Mouse (Mus musculus) bone marrow, adult 2 months (tissue): Measurements from ENCODE around the gene Ufc1. TPM values are rescaled to one million over a fixed set of nuclear protein-coding genes. Genes with fewer than 3 reads are reported as not detected.

Experiments
- H3K27ac ChIP-seq: fragments of 200-500 bp; 2 replicates; pipeline ENCODE4 v1.5.1; 2012; ENCODE audit warnings: low read depth, mild to moderate bottlenecking, control low read depth, inconsistent platforms, low read length; ENCODE audit not compliant: control insufficient read depth, poor library complexity, insufficient read depth
- H3K4me1 ChIP-seq: fragments of 200-500 bp; 2 replicates; pipeline ENCODE4 v1.6.1; 2011; ENCODE audit warnings: low read length; ENCODE audit not compliant: control insufficient read depth, insufficient read depth
- H3K4me3 ChIP-seq: fragments of 200-500 bp; replicated peaks from 2 replicates; pipeline ENCODE3; 2011; ENCODE audit warnings: mild to moderate bottlenecking, low read depth, low read length, control low read depth; ENCODE audit not compliant: control insufficient read depth
- CTCF ChIP-seq: fragments of 200-500 bp; IDR thresholded peaks from 2 replicates; pipeline ENCODE4 v1.5.1; 2011; ENCODE audit warnings: low read length, control low read depth; ENCODE audit not compliant: control insufficient read depth, insufficient read depth
- POLR2A ChIP-seq: fragments of 200-500 bp; IDR thresholded peaks from 2 replicates; pipeline ENCODE4 v1.6.1; 2011; ENCODE audit warnings: low read depth, mild to moderate bottlenecking, control low read depth, low read length, borderline replicate concordance; ENCODE audit not compliant: control insufficient read depth
- WGBS: fragments of 180-500 bp; shearing (Covaris S2); methylation state at CpG from one replicate; pipeline ENCODE4 v1.1.7; 2018; 5-methylcytosine and 5-hydroxymethylcytosine counted together
- polyA plus RNA-seq: library from polyadenylated mRNA; stranded (reverse); fragments of >200 nt; gene quantifications from 2 replicates; pipeline ENCODE4 v1.2.4, GENCODE M21; 2011; ENCODE audit warnings: low replicate concordance; ENCODE audit not compliant: missing spikeins, insufficient read depth, insufficient read length

Gene Ufc1
- polyA plus RNA-seq, 1 experiment: 84.2 TPM

DNA sequence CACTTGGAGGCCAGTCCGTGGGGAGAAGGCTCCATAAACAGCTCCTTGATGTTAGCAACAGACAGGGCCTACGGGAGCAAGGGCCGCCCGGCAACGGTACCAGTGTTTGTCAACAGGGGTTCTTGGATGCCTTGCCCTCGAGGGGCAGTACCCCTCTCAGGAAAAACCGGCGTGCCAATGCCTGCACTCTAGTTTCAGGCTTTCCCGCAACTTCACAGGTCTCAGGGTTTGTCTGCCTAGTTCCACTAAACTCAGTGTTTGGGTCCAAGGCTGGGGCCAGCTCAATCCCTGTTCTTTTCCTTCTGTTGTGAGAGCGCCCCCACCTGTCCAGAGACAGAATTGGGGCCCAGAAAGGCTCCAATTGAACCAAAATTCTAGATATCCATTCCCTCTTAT, 13.3 kb downstream of the Ufc1 start:
- Histone ChIP-seq H3K4me1 (peaks cover 1% of the 10 kb centered on the region; the same call in 1 of the 2 replicates), H3K27ac (peak overlapping the region; percentile 85), H3K4me3 (peak overlapping the region; percentile 70)
- TF ChIP-seq CTCF: peak; percentile 82
- TF ChIP-seq POLR2A: 0 out of 2 replicates have a peak, but pooled peaks have one; percentile 14
- WGBS: 2% methylated on average over 10 of the region's 10 CpGs

DNA sequence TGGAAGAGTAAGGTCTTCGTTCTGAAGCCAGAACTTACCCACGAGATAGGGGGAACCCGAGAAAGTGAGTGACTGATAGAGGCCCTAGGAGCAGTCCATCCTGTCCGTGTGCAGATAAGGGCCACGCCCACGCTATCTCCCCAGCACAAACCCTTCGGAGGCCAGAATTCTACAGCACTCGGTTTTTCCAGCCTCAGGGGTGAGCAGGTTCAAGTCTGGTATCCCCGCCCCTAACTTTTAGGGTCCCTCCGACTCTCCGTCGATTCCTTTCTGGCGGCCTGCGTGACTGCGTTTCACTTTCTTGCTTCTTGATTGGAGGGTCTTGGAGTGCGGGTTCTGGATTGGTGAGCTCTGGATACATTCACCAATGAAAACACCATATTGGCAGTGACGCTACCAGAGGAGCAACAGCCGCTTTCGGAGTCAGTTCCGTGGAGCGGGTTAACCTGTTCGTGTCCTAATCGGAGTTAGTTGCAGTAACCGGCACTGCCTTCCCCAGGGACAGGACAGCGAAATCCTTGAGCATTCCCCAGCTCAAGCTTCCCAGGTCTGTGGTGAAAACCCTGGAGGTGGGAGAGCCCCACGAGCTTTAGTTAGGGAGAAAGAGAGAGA, 13.8 kb downstream of the Ufc1 start, which contains the start of gene Ppox:
TSS of gene Ppox (minus strand) at position 271 of the 612 bp plus-strand sequence.
- Histone ChIP-seq H3K4me1 (peaks cover 1% of the 10 kb centered on the region; the same call in 1 of the 2 replicates), H3K4me3 (peak within 1 kb of the TSS; percentile 70), H3K27ac (peak within 1 kb of the TSS; percentile 85)
- WGBS: under 1% methylated on average over 26 of the region's 26 CpGs
- 0 out of 2 replicates have a peak, but pooled peaks have one; percentile 13 for TF ChIP-seq POLR2A
- peak; percentile 14; the same call in 1 of the 2 replicates for TF ChIP-seq CTCF

DNA sequence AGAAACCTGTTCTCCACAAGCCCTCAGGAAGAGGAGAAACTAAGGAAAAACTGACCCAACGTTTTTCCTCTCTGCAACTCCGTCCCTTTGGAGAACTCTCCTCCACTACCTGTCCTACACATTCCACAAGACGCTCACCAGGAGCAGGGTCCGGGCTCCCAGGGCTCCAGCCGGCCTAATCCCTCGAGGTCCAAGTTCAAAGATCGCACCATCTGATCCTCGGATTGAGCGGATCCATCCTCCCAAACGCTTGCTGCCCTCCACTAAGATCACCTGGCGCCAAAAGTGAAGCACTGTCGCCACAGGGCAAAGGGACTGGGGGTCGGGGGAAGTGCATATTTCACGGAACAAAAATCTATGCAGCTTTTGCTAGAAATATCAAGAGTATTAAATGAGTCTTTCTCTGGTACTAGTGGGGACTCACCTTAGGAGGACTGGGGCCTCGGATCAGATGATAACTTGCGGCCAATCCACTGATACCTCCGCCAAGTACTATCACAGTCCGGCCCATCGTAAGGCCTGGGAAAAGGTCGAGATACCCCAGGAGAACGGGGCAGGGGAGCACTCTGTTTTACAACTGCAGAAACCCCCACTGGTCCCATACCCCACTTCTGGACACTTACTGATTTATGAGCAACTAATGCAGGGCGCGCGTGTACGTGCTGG, 14.4 kb downstream of the Ufc1 start:
- WGBS: 5% methylated on average over 25 of the region's 25 CpGs
- Histone ChIP-seq H3K4me1 (peaks cover 1% of the 10 kb centered on the region; the same call in 1 of the 2 replicates), H3K27ac (peak overlapping the region; percentile 85), H3K4me3 (peak overlapping the region; percentile 70)
- TF ChIP-seq POLR2A (no peak), CTCF (no peak)

DNA sequence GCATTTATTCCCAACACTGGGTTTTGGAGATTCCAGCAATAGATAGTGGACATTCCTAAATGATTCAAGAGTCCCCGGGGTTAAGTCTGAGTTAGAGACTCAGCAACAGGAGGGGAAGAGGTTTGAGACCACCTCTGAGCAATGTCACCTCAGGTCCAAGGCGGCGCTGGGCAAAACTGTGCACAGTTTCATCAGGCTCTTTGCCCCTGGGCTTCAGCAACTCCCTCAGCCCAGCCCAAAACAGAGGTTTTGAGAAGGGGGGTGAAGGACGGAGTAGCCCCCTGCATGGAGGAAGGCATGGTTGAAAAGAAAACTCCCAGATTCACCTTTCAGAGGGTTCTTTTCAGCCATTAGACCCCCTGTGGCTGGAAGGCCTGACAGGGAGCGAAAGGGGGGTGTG, 15.1 kb downstream of the Ufc1 start:
- TF ChIP-seq CTCF: no peak
- TF ChIP-seq POLR2A: no peak
- H3K27ac ChIP-seq: peak overlapping the region; percentile 85
- peak overlapping the region; percentile 70 for H3K4me3 ChIP-seq
- 80% methylated on average over 5 of the region's 5 CpGs for WGBS
- H3K4me1 ChIP-seq: peaks cover 1% of the 10 kb centered on the region; the same call in 1 of the 2 replicates

DNA sequence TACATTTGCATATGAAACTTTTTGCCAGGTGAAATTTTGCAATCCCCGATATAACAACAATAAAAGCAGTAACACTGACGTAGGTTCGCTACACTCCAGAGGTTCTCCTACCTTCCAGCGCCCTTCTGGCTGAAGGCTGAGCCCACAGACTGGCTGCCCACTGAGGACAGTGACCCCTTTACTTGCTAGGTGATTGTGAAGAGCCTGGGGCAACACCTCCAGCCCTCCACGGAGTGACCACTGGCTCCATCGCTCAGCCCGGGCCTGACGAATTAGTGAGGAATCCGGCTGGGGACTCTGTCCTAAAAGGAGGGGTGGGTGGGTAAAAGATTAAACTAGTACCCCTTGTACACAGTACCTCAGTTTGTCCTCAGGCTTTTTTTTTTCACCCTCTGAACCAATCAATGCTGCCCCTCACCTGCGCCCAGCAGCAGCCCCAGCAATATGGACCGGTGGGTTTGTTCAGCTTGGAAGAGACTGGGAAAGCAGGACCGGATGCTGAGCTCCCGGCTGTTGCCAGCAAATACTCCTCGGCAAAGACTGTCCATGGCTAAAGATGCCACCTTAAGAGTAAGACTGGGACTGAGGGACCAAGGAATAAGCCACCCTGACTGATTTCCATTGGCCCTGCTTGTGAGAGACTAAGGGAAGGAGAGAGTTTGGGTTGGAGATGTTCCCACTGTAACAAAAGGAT, 15.7 kb downstream of the Ufc1 start:
- peak overlapping the region; percentile 70 for H3K4me3 ChIP-seq
- peaks cover 1% of the 10 kb centered on the region; the same call in 1 of the 2 replicates for H3K4me1 ChIP-seq
- WGBS: 92% methylated on average over 14 of the region's 14 CpGs
- TF ChIP-seq CTCF (no peak), POLR2A (no peak)
- no peak overlapping the region for H3K27ac ChIP-seq

DNA sequence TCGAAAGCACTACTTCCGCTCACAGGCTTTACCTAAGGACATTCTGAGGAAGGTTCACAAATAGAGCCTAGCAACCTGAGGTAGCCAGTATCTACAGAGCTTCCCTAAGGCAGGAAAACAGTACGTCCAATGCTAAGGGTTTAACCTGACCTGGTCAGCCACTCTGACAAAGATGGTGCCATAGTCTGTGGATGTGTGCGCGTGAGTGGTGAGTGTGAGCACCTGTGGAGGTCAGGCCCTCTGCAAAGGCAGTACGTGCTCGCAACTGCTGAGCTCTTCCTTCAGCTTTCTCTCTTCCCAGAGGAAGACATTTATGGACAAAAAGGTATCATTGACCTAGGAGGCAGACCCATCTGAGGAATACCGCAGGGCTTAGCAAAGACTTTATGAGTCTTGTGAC, 16.4 kb downstream of the Ufc1 start:
- Histone ChIP-seq H3K27ac (no peak overlapping the region), H3K4me1 (peaks cover 1% of the 10 kb centered on the region; the same call in 1 of the 2 replicates), H3K4me3 (peak overlapping the region; percentile 23)
- no peak for TF ChIP-seq CTCF
- no peak for TF ChIP-seq POLR2A
- 96% methylated on average over 8 of the region's 8 CpGs for WGBS

DNA sequence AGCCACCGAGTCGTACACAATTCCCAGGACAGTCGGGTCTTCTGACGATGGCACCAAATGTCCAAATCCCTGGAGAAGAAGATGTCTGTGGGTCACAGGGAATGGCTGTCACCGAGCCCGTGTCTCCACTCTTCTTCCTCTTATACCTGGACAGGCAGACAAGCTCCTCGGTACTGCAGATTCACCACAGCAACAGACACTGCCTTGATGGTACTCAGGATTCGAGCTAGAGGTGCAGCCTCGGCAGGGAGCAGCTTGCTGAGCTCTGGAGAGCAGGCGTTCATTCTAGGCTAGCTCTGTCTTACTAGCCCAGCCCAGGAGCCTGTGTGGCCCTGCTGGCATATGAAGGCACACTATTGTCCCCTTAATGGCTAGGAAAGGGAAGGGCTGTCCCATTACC, 17.1 kb downstream of the Ufc1 start:
- 91% methylated on average over 10 of the region's 10 CpGs for WGBS
- no peak overlapping the region for H3K4me3 ChIP-seq
- TF ChIP-seq POLR2A: no peak
- TF ChIP-seq CTCF: no peak
- H3K4me1 ChIP-seq: peaks cover 1% of the 10 kb centered on the region; the same call in 1 of the 2 replicates
- no peak overlapping the region for H3K27ac ChIP-seq

DNA sequence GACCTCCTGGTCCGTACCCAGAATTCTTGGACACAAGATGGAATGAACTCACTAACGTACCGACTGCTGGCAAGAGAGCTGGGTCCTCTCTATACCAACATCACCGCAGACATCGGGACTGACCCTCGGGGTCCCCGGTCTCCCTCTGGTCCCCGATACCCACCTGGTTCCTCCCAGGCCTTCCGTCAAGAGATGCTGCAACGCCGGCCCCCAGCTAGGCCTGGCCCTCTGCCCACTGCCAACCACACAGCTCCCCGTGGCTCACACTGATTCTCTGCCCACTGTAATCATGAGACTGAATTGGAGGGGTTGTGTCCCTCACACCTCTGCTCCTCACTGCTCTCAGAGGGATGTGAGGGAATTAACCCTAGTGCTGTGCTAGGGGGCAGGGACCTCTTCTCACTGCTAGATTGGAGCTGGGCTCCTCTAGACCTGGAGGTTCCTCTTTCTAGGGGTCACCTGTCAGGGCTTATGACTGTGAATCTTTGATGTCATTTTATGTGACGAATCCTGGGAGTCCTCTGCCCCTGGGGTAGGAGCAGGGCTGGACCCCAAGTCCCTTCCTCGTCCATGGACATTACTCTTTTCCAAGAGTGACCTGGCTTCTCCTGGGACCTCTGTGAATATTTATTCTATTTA, 18.6 kb downstream of the Ufc1 start:
- TF ChIP-seq POLR2A (no peak), CTCF (no peak)
- H3K4me3 ChIP-seq: no peak overlapping the region
- WGBS: 84% methylated on average over 14 of the region's 14 CpGs
- no peak overlapping the region for H3K27ac ChIP-seq
- peaks cover 3% of the 10 kb centered on the region; the same call in 1 of the 2 replicates for H3K4me1 ChIP-seq
